Mouse (Mus musculus): ENCODE results near the gene Snx1. TPM values are rescaled to one million over a fixed set of nuclear protein-coding genes. Genes with fewer than 3 reads are reported as not detected.

The Snx1 gene
- polyA plus RNA-seq, 1 experiment: 105 TPM

GRCm38 (mm10) chr9:66078493-66078892 lies 47.9 kb downstream of the Snx1 start:
- peaks cover 14% of the 10 kb centered on the region for H3K9me3 ChIP-seq
- TF ChIP-seq FLI1 (IDR thresholded peaks at IDR 0.05; ENCODE audit: low read length) (no peak), GATA1 (IDR thresholded peaks at IDR 0.05; ENCODE audit: borderline replicate concordance, low read length) (no peak)
- H3K27me3 ChIP-seq (replicated peaks): peaks cover 42% of the 10 kb centered on the region
- peaks cover 9% of the 10 kb centered on the region for H3K4me1 ChIP-seq
- no peaks in the 10 kb centered on the region for H3K36me3 ChIP-seq (replicated peaks; ENCODE audit: low read length)
- no peak overlapping the region for H3K4me3 ChIP-seq (replicated peaks)

DNA sequence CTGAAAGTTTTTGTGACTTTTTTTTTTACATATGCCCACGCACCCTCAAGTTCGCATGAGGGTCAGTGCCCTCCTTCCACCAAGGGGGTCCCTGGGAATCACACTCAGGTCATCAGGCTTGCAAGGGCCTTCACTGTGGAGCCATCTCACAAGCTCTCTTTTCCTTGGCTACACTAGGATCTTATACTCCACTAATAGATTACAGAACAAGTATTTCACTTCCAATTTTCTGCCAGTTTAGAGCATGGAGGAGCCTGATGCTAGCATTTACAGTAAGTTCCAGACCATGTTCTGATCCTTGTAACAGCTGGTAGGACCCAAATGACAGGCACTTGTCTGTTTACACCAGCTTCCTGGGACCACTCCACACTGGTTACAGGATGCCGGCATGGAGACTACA lies 48.3 kb downstream of the Snx1 start:
- Histone ChIP-seq H3K36me3 (replicated peaks; ENCODE audit: low read length) (no peaks in the 10 kb centered on the region), H3K27me3 (replicated peaks) (peaks cover 46% of the 10 kb centered on the region), H3K4me1 (peaks cover 9% of the 10 kb centered on the region), H3K4me3 (replicated peaks) (no peak overlapping the region), H3K9me3 (peaks cover 14% of the 10 kb centered on the region)
- TF ChIP-seq FLI1 (IDR thresholded peaks at IDR 0.05; ENCODE audit: low read length) (no peak), GATA1 (IDR thresholded peaks at IDR 0.05; ENCODE audit: borderline replicate concordance, low read length) (no peak)

DNA sequence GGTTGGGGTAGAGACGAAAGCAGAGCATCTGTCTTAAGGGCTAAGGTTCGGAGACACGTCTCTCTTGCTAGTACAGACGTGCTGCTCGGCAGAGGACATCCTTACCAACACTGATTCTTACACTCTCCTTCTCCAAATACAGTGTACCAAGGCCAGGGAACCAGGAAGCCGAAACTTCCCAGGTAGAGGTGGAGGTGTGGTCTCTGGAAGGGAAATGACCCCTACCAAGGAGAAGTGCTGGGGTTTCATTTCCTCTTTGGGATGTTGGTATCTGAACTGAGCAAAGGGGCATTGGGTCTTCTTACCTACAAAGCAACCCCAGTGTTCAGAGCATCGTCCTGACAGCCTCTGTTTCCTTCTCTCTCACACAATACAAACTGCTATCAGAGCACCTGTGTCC lies 53.6 kb downstream of the Snx1 start:
- peaks cover 19% of the 10 kb centered on the region for H3K4me1 ChIP-seq
- no peak for TF ChIP-seq FLI1 (IDR thresholded peaks at IDR 0.05; ENCODE audit: low read length)
- no peak for TF ChIP-seq GATA1 (IDR thresholded peaks at IDR 0.05; ENCODE audit: borderline replicate concordance, low read length)
- H3K9me3 ChIP-seq: peaks cover 14% of the 10 kb centered on the region
- no peak overlapping the region for H3K4me3 ChIP-seq (replicated peaks)
- H3K36me3 ChIP-seq (replicated peaks; ENCODE audit: low read length): no peaks in the 10 kb centered on the region
- H3K27me3 ChIP-seq (replicated peaks): peaks cover 59% of the 10 kb centered on the region

GRCm38 (mm10) chr9:66070151-66070550 lies 56.2 kb downstream of the Snx1 start:
- Histone ChIP-seq H3K4me1 (peaks cover 29% of the 10 kb centered on the region), H3K9me3 (peaks cover 14% of the 10 kb centered on the region), H3K4me3 (replicated peaks) (no peak overlapping the region), H3K36me3 (replicated peaks; ENCODE audit: low read length) (peaks cover 25% of the 10 kb centered on the region), H3K27me3 (replicated peaks) (peaks cover 47% of the 10 kb centered on the region)
- TF ChIP-seq FLI1 (IDR thresholded peaks at IDR 0.05; ENCODE audit: low read length) (no peak), GATA1 (IDR thresholded peaks at IDR 0.05; ENCODE audit: borderline replicate concordance, low read length) (no peak)

DNA sequence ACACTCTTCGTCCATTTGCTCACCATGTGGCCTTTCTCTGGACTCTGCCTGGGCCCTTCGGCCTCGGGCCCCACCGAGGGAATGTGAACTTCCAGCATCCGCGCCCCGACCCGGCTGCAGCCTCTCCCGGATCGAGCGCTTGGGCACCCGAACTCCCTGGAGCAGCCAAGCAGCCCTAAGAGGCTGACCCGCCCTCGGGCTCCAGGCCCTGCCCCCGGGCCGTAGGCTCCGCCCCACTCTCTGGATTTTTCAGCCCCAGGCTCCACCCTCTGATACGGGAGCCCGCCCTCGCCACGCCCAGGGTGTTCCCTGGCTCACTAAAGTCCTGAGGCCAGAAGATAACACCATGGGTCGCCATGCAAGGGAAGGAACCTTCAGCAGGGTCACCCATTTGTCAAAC lies 56.8 kb downstream of the Snx1 start, which contains the start of gene Snx22:
TSS of gene Snx22 (minus strand) at position 137 of the 400 bp plus-strand sequence.
- TF ChIP-seq GATA1 (IDR thresholded peaks at IDR 0.05; ENCODE audit: borderline replicate concordance, low read length) (no peak), FLI1 (IDR thresholded peaks at IDR 0.05; ENCODE audit: low read length) (no peak)
- Histone ChIP-seq H3K36me3 (replicated peaks; ENCODE audit: low read length) (peaks cover 28% of the 10 kb centered on the region), H3K4me3 (replicated peaks) (peak within 1 kb of the TSS; percentile 92), H3K27me3 (replicated peaks) (peaks cover 46% of the 10 kb centered on the region), H3K4me1 (peaks cover 29% of the 10 kb centered on the region), H3K9me3 (peaks cover 11% of the 10 kb centered on the region)

- Histone ChIP-seq H3K4me1 (peaks cover 34% of the 10 kb centered on the region), H3K27me3 (replicated peaks) (peaks cover 44% of the 10 kb centered on the region), H3K4me3 (replicated peaks) (peak overlapping the region; percentile 92), H3K9me3 (peaks cover 5% of the 10 kb centered on the region), H3K36me3 (replicated peaks; ENCODE audit: low read length) (peaks cover 34% of the 10 kb centered on the region)
- TF ChIP-seq GATA1 (IDR thresholded peaks at IDR 0.05; ENCODE audit: borderline replicate concordance, low read length) (no peak), FLI1 (IDR thresholded peaks at IDR 0.05; ENCODE audit: low read length) (no peak)
Measured at GRCm38 (mm10) chr9:66068971-66069391, 57.4 kb downstream of the Snx1 start.

DNA sequence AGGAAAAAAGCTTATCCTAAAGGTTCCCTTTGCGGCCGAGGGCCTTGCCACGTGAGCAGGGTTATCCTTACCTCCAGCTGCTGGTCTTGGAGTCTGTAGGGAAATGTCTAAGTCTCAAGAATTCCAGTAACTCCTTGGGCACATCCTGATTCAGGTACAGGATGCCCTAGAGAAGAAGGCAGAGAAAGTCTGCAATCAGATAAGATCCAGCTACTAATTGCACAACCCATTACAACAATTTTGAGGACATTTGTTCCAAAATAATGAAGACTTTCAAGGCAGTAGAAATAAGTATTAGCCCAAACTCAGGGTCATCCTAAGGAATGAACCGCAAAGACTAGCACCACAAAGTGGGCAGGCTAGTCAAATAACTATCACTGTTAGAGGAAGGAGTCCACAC lies 58.3 kb downstream of the Snx1 start:
- peaks cover 43% of the 10 kb centered on the region for H3K36me3 ChIP-seq (replicated peaks; ENCODE audit: low read length)
- H3K4me1 ChIP-seq: peaks cover 35% of the 10 kb centered on the region
- H3K27me3 ChIP-seq (replicated peaks): peaks cover 35% of the 10 kb centered on the region
- H3K9me3 ChIP-seq: no peaks in the 10 kb centered on the region
- TF ChIP-seq FLI1 (IDR thresholded peaks at IDR 0.05; ENCODE audit: low read length): no peak
- TF ChIP-seq GATA1 (IDR thresholded peaks at IDR 0.05; ENCODE audit: borderline replicate concordance, low read length): no peak
- no peak overlapping the region for H3K4me3 ChIP-seq (replicated peaks)

GRCm38 (mm10) chr9:66067542-66067941 lies 58.8 kb downstream of the Snx1 start:
- H3K4me3 ChIP-seq (replicated peaks): no peak overlapping the region
- no peak for TF ChIP-seq FLI1 (IDR thresholded peaks at IDR 0.05; ENCODE audit: low read length)
- TF ChIP-seq GATA1 (IDR thresholded peaks at IDR 0.05; ENCODE audit: borderline replicate concordance, low read length): no peak
- H3K4me1 ChIP-seq: peaks cover 40% of the 10 kb centered on the region
- H3K36me3 ChIP-seq (replicated peaks; ENCODE audit: low read length): peaks cover 48% of the 10 kb centered on the region
- no peaks in the 10 kb centered on the region for H3K9me3 ChIP-seq
- H3K27me3 ChIP-seq (replicated peaks): peaks cover 30% of the 10 kb centered on the region

DNA sequence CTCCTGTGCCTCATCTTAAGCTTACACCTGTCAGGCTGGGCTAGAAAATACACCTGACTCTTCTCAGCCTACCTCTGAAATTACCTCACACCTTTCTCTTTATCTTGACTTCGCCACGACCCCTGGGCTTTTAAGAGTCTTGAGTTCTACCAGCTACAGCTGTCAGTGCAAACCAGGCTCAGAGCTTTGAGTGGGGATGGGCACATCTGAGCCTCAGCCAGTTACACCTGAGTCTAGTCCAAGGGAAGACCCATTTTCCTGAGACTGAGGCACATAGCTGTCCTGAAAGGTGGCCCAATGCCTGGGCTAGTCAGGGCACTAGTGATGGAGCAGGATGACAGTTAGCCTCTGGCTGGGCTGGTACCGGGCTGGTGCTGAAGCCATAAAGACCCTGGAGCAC lies 59.6 kb downstream of the Snx1 start:
- peaks cover 53% of the 10 kb centered on the region for H3K36me3 ChIP-seq (replicated peaks; ENCODE audit: low read length)
- H3K4me1 ChIP-seq: peaks cover 45% of the 10 kb centered on the region

GRCm38 (mm10) chr9:66064316-66064715 lies 62.1 kb downstream of the Snx1 start:
- no peak for TF ChIP-seq GATA1 (IDR thresholded peaks at IDR 0.05; ENCODE audit: borderline replicate concordance, low read length)
- TF ChIP-seq FLI1 (IDR thresholded peaks at IDR 0.05; ENCODE audit: low read length): no peak
- Histone ChIP-seq H3K36me3 (replicated peaks; ENCODE audit: low read length) (peaks cover 57% of the 10 kb centered on the region), H3K9me3 (no peaks in the 10 kb centered on the region), H3K4me1 (peaks cover 51% of the 10 kb centered on the region), H3K27me3 (replicated peaks) (peaks cover 15% of the 10 kb centered on the region), H3K4me3 (replicated peaks) (peak overlapping the region; percentile 8)

More for the DNA sequence above, 59.6 kb downstream of the Snx1 start:
- no peak overlapping the region for H3K4me3 ChIP-seq (replicated peaks)
- peaks cover 29% of the 10 kb centered on the region for H3K27me3 ChIP-seq (replicated peaks)
- TF ChIP-seq GATA1 (IDR thresholded peaks at IDR 0.05; ENCODE audit: borderline replicate concordance, low read length) (no peak), FLI1 (IDR thresholded peaks at IDR 0.05; ENCODE audit: low read length) (no peak)
- H3K9me3 ChIP-seq: no peaks in the 10 kb centered on the region

DNA sequence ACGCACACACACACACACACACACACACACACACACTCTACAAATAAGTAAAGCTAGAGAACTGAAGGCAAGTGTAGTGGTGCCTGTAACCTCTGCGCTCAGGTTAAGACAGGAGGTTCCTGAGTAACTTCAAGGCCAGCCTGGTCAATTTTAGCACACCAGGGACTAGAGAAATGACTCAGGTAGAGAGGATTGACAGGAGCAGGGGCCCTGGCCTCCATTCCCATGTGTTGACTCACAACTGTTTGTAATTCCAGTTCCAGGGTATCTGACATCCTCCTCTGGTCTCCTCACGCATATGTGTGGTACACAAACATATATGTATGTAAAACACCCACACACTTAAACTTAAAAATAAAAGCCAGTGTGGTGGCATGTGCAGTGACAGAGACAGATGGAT lies 62.9 kb downstream of the Snx1 start:
- H3K27me3 ChIP-seq (replicated peaks): peaks cover 7% of the 10 kb centered on the region
- no peak for TF ChIP-seq GATA1 (IDR thresholded peaks at IDR 0.05; ENCODE audit: borderline replicate concordance, low read length)
- no peak for TF ChIP-seq FLI1 (IDR thresholded peaks at IDR 0.05; ENCODE audit: low read length)
- no peaks in the 10 kb centered on the region for H3K9me3 ChIP-seq
- peaks cover 51% of the 10 kb centered on the region for H3K4me1 ChIP-seq
- peaks cover 57% of the 10 kb centered on the region for H3K36me3 ChIP-seq (replicated peaks; ENCODE audit: low read length)
- no peak overlapping the region for H3K4me3 ChIP-seq (replicated peaks)

All from megakaryocyte, embryonic 14.5 days (primary cell).